Mouse (Mus musculus): Measurements from ENCODE around the gene Tet3.

DNA sequence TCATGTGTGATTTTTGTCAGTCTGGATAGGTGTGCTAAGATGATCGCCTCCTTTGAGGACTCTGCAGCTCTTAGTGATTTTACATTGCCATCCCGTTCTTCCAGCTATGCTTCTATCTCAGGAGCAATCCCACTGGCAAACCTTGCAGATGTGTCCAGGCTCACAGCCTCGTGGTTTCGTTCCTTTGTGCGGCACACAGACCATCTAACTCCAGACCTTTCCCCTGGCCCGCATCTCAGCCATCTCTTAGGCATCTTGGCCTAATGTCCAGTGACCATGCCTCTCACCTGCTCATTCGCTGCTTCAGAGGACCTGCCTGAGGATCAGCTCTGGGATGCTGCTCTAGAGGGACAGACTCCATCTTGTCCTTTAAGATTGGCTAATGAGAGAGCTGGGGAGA is 108.7 kb downstream of the Tet3 start:
- no peak for TF ChIP-seq CTCF (IDR thresholded peaks at IDR 0.05; ENCODE audit: borderline replicate concordance, insufficient read depth, low read length)
- TF ChIP-seq POLR2A (IDR thresholded peaks at IDR 0.05; ENCODE audit: low read depth, low read length), result no peak
